12 mouse cellular contexts compared by ENCODE assay signal in the genomic region with DNA sequence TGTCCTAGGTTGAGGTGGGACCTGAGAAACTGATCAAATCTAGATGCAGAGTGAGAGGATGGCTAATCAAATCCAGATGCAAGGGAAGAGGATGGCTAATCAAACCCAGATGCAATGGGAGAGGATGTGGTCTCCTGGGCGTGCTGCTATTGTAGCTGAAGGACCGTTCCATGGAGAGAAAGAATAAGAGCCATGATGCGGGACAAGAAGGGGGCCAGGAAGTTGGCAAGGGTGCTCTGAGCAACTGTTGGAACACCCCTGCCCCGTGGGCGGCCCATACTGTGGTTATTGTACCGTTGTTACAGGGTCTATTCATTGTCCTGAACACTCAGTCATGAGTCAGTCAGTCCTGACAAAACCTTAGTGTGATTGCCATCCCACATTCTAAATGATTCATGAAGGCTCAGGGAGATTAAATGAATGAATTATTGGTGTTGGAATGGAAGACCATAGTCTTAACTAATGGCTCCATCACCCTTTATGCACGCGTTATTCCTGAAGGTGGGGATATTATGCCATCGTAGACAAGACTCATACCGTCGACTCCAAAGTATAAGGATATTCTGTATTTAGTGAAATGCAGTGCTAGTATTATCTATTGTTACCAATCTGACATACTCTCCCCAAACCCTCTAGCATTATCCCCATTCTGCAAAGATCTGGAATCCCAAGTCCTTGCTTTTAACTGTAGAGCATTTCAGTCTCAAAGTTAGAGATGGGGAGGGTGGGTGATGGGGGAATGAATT. TPM values are rescaled to one million over a fixed set of nuclear protein-coding genes. Genes with fewer than 3 reads are reported as not detected.
DNase-seq lines count a peak whose midpoint lies in the region; ATAC-seq and TF ChIP-seq lines count a peak whose summit lies in the region.
"Had no signal": no experiment of that assay in that cellular context is flagged by ENCODE, and none has a peak within 500 bp of the region (broad histone marks: within the 10 kb centered on the region; RNA-seq: fewer than 3 reads in every experiment).

No protein-coding gene starts in this region.

- H3K4me3 ChIP-seq in heart, postnatal 0 days (ENCODE audit: low read depth, low read length) = no peak overlapping the region
- no peak overlapping the region for H3K4me3 ChIP-seq in heart, embryonic 12.5 days
- no peak overlapping the region for H3K4me3 ChIP-seq in limb, embryonic 11.5 days (ENCODE audit: low read depth, low read length)

- no peak overlapping the region for H3K27ac ChIP-seq in heart, postnatal 0 days (ENCODE audit: low read depth)
- H3K27ac ChIP-seq in heart, embryonic 12.5 days (ENCODE audit: poor library complexity, severe bottlenecking) = no peak overlapping the region
- no peak overlapping the region for H3K27ac ChIP-seq in limb, embryonic 11.5 days (replicated peaks; ENCODE audit: low read depth, low read length)

- WGBS in heart, postnatal 0 days = 85% methylated on average over 11 of the region's 11 CpGs
- WGBS in heart, embryonic 12.5 days = 86% methylated on average over 11 of the region's 11 CpGs
- 68% methylated on average over 11 of the region's 11 CpGs for WGBS in limb, embryonic 11.5 days

- TF ChIP-seq CTCF in heart, postnatal 0 days (IDR thresholded peaks at IDR 0.05; ENCODE audit: low read depth) = peak; percentile 25; the same call in 1 of the 2 replicates

- H3K36me3 ChIP-seq in heart, postnatal 0 days (replicated peaks; ENCODE audit: control insufficient read depth, insufficient read depth, low read length) = no peaks in the 10 kb centered on the region
- H3K36me3 ChIP-seq in heart, embryonic 12.5 days = no peaks in the 10 kb centered on the region
- H3K36me3 ChIP-seq in limb, embryonic 11.5 days (ENCODE audit: control insufficient read depth, insufficient read depth, low read length) = no peaks in the 10 kb centered on the region

- ATAC-seq in heart, postnatal 0 days (ENCODE audit: insufficient read depth, low read depth) = no peak
- ATAC-seq in heart, embryonic 12.5 days (ENCODE audit: insufficient number of reproducible peaks, low FRiP score) = no peak
- 0 out of 2 replicates have a peak, but pooled peaks have one; percentile 24 for ATAC-seq in limb, embryonic 11.5 days (ENCODE audit: insufficient number of reproducible peaks, low FRiP score, low TSS enrichment, low read depth)
- ATAC-seq: activated CD4-positive, CD25-positive, alpha-beta regulatory T cell, adult 4 months had no signal

- no peaks in the 10 kb centered on the region for H3K27me3 ChIP-seq in heart, postnatal 0 days (ENCODE audit: control insufficient read depth, insufficient read depth, low read length)
- H3K27me3 ChIP-seq in heart, embryonic 12.5 days (replicated peaks) = no peaks in the 10 kb centered on the region
- H3K27me3 ChIP-seq in limb, embryonic 11.5 days (ENCODE audit: control insufficient read depth, insufficient read depth, low read length) = no peaks in the 10 kb centered on the region

- no peaks in the 10 kb centered on the region for H3K4me1 ChIP-seq in heart, postnatal 0 days (ENCODE audit: control insufficient read depth, insufficient read depth)
- H3K4me1 ChIP-seq in heart, embryonic 12.5 days (replicated peaks) = peaks cover 10% of the 10 kb centered on the region
- peaks cover 16% of the 10 kb centered on the region; the same call in 1 of the 2 replicates for H3K4me1 ChIP-seq in limb, embryonic 11.5 days (ENCODE audit: control insufficient read depth, insufficient read depth, low read length)

- no peak overlapping the region for H3K9ac ChIP-seq in heart, postnatal 0 days (replicated peaks; ENCODE audit: low read depth, low read length)
- no peak overlapping the region for H3K9ac ChIP-seq in heart, embryonic 12.5 days
- no peak overlapping the region for H3K9ac ChIP-seq in limb, embryonic 11.5 days (ENCODE audit: low read length)

- no peak overlapping the region for H3K4me2 ChIP-seq in heart, postnatal 0 days (ENCODE audit: low read depth, low read length)
- H3K4me2 ChIP-seq in heart, embryonic 12.5 days = no peak overlapping the region
- H3K4me2 ChIP-seq in limb, embryonic 11.5 days (ENCODE audit: low read depth, severe bottlenecking) = no peak overlapping the region

- DNase-seq in heart, postnatal 0 days (ENCODE audit: low spot score) = no peak
- DNase-seq in 416B (ENCODE audit: low read depth) = peak; percentile 8
- DNase-seq in embryo, embryonic 11 days = peak; percentile 55
- DNase-seq in limb, embryonic 11.5 days (ENCODE audit: low spot score) = peak; percentile 49
- no peak for DNase-seq in gastrocnemius, adult 18-20 months (ENCODE audit: low spot score)
- DNase-seq in adrenal gland, adult (ENCODE audit: inconsistent age in 2 of 2, low spot score in 1 of 2) = no peak
- no peak for DNase-seq in testis, postnatal 14 days (ENCODE audit: low spot score)
- DNase-seq: gastrocnemius, postnatal 25 days; heart, postnatal 4 days; retina, postnatal 1 day had no signal

- H3K9me3 ChIP-seq in heart, postnatal 0 days (replicated peaks; ENCODE audit: control insufficient read depth, low read length) = no peaks in the 10 kb centered on the region
- no peaks in the 10 kb centered on the region for H3K9me3 ChIP-seq in heart, embryonic 12.5 days (replicated peaks)
- no peaks in the 10 kb centered on the region for H3K9me3 ChIP-seq in limb, embryonic 11.5 days (ENCODE audit: control insufficient read depth, low read length)

- no peak for TF ChIP-seq EP300 in heart, postnatal 0 days (IDR thresholded peaks at IDR 0.05; ENCODE audit: low read depth)

RNA-seq across cellular contexts. Expression of a gene that starts 59.2 kb away (rescaled TPM):
- total RNA-seq in heart, postnatal 0 days (2014; rRNA removed; ENCODE audit: low replicate concordance) = 6.1 and 17.1 TPM in 2 replicates
- 3.7 and 4.7 TPM in 2 replicates for polyA plus RNA-seq in heart, postnatal 0 days (2015; fragmentation: Nextera tagmentation; extraction: Ambion mirVana)
- 20.1 and 22.6 TPM in 2 replicates for polyA plus RNA-seq in heart, embryonic 12.5 days (2016; fragmentation: Nextera tagmentation; extraction: Ambion mirVana)
- polyA plus RNA-seq in limb, embryonic 11.5 days (2014; fragmentation: Nextera tagmentation; extraction: Ambion mirVana) = 42.4 and 44.9 TPM in 2 replicates
- total RNA-seq in gastrocnemius, adult 18-20 months (2021) = 1 to 10 TPM in 1 of 2 experiments, under 1 TPM in 1; 0.27 to 1.0 TPM

Comparison
In these comparisons a context has a peak if more than half of its experiments do, and no peak if none do; other contexts are left out.
1. DNase-seq: peak in 416B (single experiment), embryo, embryonic 11 days (single experiment) and limb, embryonic 11.5 days (single experiment); none in heart, postnatal 0 days (single experiment), gastrocnemius, adult 18-20 months (single experiment), adrenal gland, adult (0 of 2) and testis, postnatal 14 days (single experiment).